Mouse (Mus musculus) forebrain, embryonic 11.5 days (tissue): ENCODE results near the gene Gstm6. TPM values are rescaled to one million over a fixed set of nuclear protein-coding genes. Genes with fewer than 3 reads are reported as not detected.
A peak's percentile ranks its signal among the peaks of the same experiment; 100 is the strongest.
"Not testable (repeated sequence)": the region's sequence is repeated elsewhere in the genome, so short reads cannot be mapped to it uniquely, and the experiment has no call there.

Experiments used
- ATAC-seq: fragments of 200-750 bp; cut with Nextera tagmentation; replicated peaks from 2 replicates; pipeline ENCODE4 v1.8.0; 2017; ENCODE audit warnings: moderate TSS enrichment; ENCODE audit not compliant: low FRiP score
- DNase-seq: peaks from one replicate; pipeline ENCODE4 v3.0.0-alpha.2; 2017; ENCODE audit warnings: low spot score
- H3K27ac ChIP-seq: fragments of 300-500 bp; sonication (generic); 2 replicates; pipeline ENCODE4 v1.5.1; 2014; ENCODE audit warnings: low read depth, low read length
- H3K27me3 ChIP-seq: fragments of 300-500 bp; sonication (generic); 2 replicates; pipeline ENCODE4 v1.6.1; 2014; ENCODE audit warnings: mild to moderate bottlenecking, low read length, mixed read lengths; ENCODE audit not compliant: control insufficient read depth, insufficient read depth
- H3K36me3 ChIP-seq: fragments of 300-500 bp; sonication (generic); 2 replicates; pipeline ENCODE4 v1.6.1; 2014; ENCODE audit warnings: mild to moderate bottlenecking, low read length, moderate library complexity, mixed read lengths; ENCODE audit not compliant: control insufficient read depth, insufficient read depth
- H3K4me1 ChIP-seq: fragments of 300-500 bp; sonication (generic); replicated peaks from 2 replicates; pipeline ENCODE4 v1.6.1; 2014; ENCODE audit warnings: low read length, mixed read lengths; ENCODE audit not compliant: control insufficient read depth, insufficient read depth
- H3K4me2 ChIP-seq: fragments of 300-500 bp; sonication (generic); 2 replicates; pipeline ENCODE4 v1.6.1; 2014; ENCODE audit warnings: low read depth, mild to moderate bottlenecking, low read length, moderate library complexity, mixed read lengths; ENCODE audit not compliant: severe bottlenecking
- H3K4me3 ChIP-seq: fragments of 300-500 bp; sonication (generic); 2 replicates; pipeline ENCODE4 v1.5.1; 2014; ENCODE audit warnings: low read depth, low read length
- H3K9ac ChIP-seq: fragments of 300-500 bp; sonication (generic); 2 replicates; pipeline ENCODE4 v1.6.1; 2014; ENCODE audit warnings: low read length
- H3K9me3 ChIP-seq: fragments of 300-500 bp; sonication (generic); 2 replicates; pipeline ENCODE4 v1.6.1; 2016; ENCODE audit warnings: low read length, mixed read lengths; ENCODE audit not compliant: control insufficient read depth
- WGBS: fragments of 180-500 bp; shearing (Covaris S2); extraction: QIAGEN DNeasy Blood & Tissue Kit; methylation state at CpG from one replicate; pipeline ENCODE4 v1.1.7; 2014; 5-methylcytosine and 5-hydroxymethylcytosine counted together
- polyA plus RNA-seq: library from polyadenylated mRNA; unstranded; fragments of >200 nt; fragmentation: Nextera tagmentation; extraction: Ambion mirVana; gene quantifications from 2 replicates; pipeline ENCODE4 v1.2.1, GENCODE M21; 2014

Gstm6 gene
- polyA plus RNA-seq, 1 experiment from 2014 or later, result 9.1 TPM

DNA sequence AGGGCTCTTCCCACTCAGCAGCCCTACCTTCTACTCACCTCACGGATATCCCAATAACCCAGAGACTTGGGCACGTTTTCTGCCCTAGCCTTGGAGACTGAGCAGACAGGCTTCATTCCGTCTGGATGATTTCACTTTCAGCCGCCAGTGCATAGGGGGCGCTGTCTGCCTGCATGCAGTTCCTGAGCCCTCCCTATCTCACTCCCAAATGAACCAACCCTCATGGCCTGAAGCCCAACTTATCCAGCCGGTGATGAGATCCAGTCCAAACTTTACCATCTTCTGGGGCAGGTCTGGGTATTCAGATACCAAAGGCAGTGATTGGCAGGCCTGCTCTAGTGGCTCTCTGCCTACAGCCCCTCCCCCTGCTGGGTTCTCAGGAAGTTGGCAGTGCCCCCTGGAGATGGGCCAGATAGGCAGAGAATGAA lies 9.8 kb upstream of the Gstm6 start:
- H3K9me3 ChIP-seq, result no peaks in the 10 kb centered on the region
- H3K36me3 ChIP-seq, result no peaks in the 10 kb centered on the region
- 22% methylated on average over 6 of the region's 6 CpGs for WGBS
- H3K27me3 ChIP-seq, result no peaks in the 10 kb centered on the region
- H3K4me1 ChIP-seq, result no peaks in the 10 kb centered on the region
- H3K4me3 ChIP-seq, result no peak overlapping the region
- no peak for DNase-seq
- ATAC-seq, result 0 out of 2 replicates have a peak, but pooled peaks have one; percentile 36
- H3K4me2 ChIP-seq, result no peak overlapping the region
- no peak overlapping the region for H3K9ac ChIP-seq
- H3K27ac ChIP-seq, result no peak overlapping the region

DNA sequence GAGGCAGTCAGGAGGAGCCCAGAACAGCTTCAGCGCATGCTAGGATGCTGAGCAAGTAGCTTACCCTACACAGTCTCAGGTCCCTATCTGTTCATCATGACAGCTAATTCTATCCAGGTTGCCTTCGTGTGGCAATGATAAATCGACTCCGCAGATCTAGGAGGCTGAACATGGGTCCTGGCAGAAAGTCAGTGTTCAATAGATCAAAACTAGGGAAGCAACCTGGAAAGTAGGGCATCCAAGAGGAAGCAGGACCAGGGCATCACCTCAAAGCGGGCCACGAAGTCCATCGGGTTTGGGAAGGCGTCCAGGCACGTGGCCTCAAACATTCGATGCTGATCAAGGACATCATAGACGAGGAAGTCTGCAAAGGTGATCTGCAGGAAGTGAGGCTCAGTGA lies 7.0 kb upstream of the Gstm6 start:
- Histone ChIP-seq H3K9ac (no peak overlapping the region), H3K4me2 (no peak overlapping the region)
- 89% methylated on average over 11 of the region's 11 CpGs for WGBS

DNA sequence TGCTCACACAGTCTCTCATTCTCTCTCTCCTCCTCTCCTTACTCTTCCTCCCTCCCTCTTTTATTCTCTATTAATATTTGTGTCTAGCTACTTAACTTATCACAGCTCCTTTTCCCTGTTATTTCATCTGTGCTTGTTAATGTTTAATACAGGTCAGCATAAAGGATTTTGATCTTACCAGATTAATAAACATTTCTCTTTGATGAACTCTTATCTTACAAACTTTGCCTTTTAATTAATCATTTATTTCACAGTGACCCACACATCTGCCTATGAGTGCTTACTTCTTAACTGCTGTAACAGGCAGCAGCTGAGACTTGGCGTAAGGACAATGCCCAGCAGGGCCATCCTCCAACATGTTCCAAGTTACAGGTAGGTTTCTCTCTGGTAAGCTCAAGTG lies 5.9 kb upstream of the Gstm6 start:
- not testable (repeated sequence) for H3K36me3 ChIP-seq, DNase-seq
- WGBS, result 84% methylated on average over 1 of the region's 1 CpGs

More for the DNA sequence above, 7.0 kb upstream of the Gstm6 start:
- Histone ChIP-seq H3K4me1 (no peaks in the 10 kb centered on the region), H3K27me3 (no peaks in the 10 kb centered on the region), H3K4me3 (no peak overlapping the region), H3K36me3 (no peaks in the 10 kb centered on the region), H3K27ac (no peak overlapping the region), H3K9me3 (no peaks in the 10 kb centered on the region)
- no peak for DNase-seq
- no peak for ATAC-seq

DNA sequence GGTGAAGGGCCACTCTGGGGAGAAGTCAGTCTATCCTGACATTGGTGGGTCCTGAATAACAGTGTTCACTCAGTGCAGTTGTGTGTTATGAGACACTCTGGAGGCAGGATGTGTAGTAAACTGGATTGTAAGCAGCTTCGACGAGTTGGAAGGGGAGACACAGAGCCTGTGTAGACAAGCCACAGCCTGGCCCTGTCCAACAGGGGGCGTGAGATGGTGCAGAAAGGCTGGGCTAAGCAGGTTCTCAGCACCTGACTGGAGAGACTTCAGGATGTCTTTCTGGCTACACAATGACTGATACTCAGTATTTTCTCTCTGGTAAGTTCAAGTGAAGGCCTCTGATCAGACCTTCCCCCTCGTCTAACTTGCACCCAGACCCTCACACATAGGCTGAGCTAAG lies 2.2 kb upstream of the Gstm6 start:
- Histone ChIP-seq H3K27ac (no peak overlapping the region), H3K4me3 (no peak overlapping the region), H3K27me3 (no peaks in the 10 kb centered on the region), H3K9ac (no peak overlapping the region), H3K4me1 (peaks cover 2% of the 10 kb centered on the region; the same call in 1 of the 2 replicates), H3K4me2 (no peak overlapping the region), H3K9me3 (no peaks in the 10 kb centered on the region), H3K36me3 (no peaks in the 10 kb centered on the region)
- 58% methylated on average over 4 of the region's 4 CpGs for WGBS
- DNase-seq (no peak), ATAC-seq (no peak)

More for the DNA sequence above, 5.9 kb upstream of the Gstm6 start:
- H3K4me2 ChIP-seq, H3K27ac ChIP-seq, H3K4me1 ChIP-seq, H3K27me3 ChIP-seq, ATAC-seq, H3K4me3 ChIP-seq, H3K9me3 ChIP-seq, H3K9ac ChIP-seq: not testable (repeated sequence)

DNA sequence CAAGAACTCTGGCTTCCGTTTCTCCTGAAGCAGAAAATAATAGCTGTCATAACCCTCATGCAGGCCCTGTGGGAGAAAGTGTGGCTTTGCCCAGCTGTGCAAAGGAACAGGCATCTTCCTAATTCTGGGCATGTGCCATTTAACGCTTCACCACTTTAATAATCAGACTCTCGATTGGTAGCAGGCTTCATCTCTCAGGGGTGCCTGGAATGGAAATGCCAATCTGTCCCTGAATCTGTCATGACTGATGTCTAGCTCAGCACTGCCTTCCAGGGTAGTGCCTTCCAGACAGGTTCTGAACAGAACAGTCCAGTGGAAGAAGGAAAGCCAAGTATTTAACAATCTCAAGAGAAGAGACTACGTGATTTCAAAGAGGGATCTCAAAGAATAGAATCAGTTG lies 2.3 kb downstream of the Gstm6 start:
- Histone ChIP-seq H3K27me3 (no peaks in the 10 kb centered on the region), H3K27ac (no peak overlapping the region), H3K36me3 (no peaks in the 10 kb centered on the region), H3K4me1 (peaks cover 2% of the 10 kb centered on the region; the same call in 1 of the 2 replicates), H3K4me2 (no peak overlapping the region), H3K4me3 (no peak overlapping the region), H3K9me3 (no peaks in the 10 kb centered on the region), H3K9ac (no peak overlapping the region)
- WGBS, result 86% methylated on average over 4 of the region's 4 CpGs
- no peak for ATAC-seq
- no peak for DNase-seq

DNA sequence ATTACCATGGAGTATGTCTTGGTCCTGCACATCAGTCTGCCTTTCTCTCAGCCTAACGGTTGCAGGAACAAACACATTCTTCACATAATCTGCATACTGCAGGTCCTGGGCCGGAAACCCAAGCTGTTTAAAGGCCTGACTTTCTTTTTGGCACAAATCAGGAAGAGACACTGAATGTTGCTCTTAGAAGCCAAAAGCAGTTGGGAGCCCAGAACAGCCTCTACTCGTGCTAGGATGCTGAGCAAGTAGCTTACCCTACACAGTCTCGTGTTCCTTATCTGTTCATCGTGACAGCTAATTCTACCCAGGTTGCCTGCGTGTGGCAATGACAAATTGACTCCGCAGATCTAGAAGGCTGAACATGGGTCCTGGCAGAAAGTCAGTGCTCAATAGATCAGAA lies 3.0 kb downstream of the Gstm6 start:
- Histone ChIP-seq H3K4me3 (no peak overlapping the region), H3K27me3 (no peaks in the 10 kb centered on the region), H3K9ac (no peak overlapping the region), H3K4me2 (no peak overlapping the region), H3K9me3 (no peaks in the 10 kb centered on the region), H3K27ac (no peak overlapping the region), H3K36me3 (no peaks in the 10 kb centered on the region), H3K4me1 (peaks cover 2% of the 10 kb centered on the region; the same call in 1 of the 2 replicates)
- ATAC-seq, result no peak
- no peak for DNase-seq
- 86% methylated on average over 7 of the region's 7 CpGs for whole genome bisulfite sequencing

DNA sequence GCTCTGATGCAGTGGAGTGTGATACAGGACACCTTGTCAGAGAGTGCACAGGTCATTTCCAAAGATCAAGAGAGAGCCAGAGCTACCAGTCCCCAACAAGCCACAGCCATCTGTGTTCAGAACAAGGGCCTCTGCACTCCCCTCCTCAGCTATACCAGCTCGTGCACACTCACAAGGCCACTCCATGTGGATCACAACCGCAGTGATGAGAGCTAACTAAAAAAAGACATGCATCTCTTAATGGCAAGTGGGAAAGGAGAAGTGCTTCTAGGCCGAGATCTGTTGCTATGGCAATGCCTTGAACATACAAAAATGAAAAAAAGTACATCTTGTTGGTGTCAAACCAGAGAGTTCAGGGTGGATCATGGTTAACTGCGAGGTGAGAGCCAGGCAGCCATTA lies 3.7 kb downstream of the Gstm6 start:
- no peak for DNase-seq
- Histone ChIP-seq H3K4me3 (no peak overlapping the region), H3K4me1 (peaks cover 2% of the 10 kb centered on the region; the same call in 1 of the 2 replicates), H3K36me3 (no peaks in the 10 kb centered on the region), H3K9me3 (no peaks in the 10 kb centered on the region), H3K27ac (no peak overlapping the region), H3K27me3 (no peaks in the 10 kb centered on the region), H3K4me2 (no peak overlapping the region), H3K9ac (no peak overlapping the region)
- 77% methylated on average over 4 of the region's 4 CpGs for WGBS
- no peak for ATAC-seq

DNA sequence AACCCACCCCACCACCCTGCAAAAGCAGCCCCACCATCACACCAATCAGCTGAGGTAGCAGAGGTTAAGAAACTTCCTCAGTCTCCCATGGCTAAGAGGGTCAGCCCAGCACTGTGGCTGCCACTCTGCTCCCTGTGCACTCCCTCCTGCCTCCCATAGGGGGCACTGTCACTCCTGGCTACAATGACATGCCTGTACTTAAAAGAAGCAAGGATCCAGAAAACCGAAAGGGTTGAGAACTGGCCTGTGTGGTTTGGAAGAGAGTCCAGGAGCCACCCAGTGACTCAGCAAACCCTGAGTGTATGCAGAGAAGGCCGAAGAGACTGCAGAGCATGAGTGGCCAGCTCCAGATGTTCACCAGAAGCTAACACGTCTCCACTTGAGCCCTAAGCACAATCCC lies 4.1 kb downstream of the Gstm6 start:
- Histone ChIP-seq H3K27ac (no peak overlapping the region), H3K4me2 (no peak overlapping the region), H3K9ac (no peak overlapping the region), H3K27me3 (no peaks in the 10 kb centered on the region), H3K9me3 (no peaks in the 10 kb centered on the region), H3K36me3 (no peaks in the 10 kb centered on the region), H3K4me3 (no peak overlapping the region), H3K4me1 (peaks cover 2% of the 10 kb centered on the region; the same call in 1 of the 2 replicates)
- peak; percentile 74 for DNase-seq
- no peak for ATAC-seq
- WGBS, result 49% methylated on average over 3 of the region's 3 CpGs

DNA sequence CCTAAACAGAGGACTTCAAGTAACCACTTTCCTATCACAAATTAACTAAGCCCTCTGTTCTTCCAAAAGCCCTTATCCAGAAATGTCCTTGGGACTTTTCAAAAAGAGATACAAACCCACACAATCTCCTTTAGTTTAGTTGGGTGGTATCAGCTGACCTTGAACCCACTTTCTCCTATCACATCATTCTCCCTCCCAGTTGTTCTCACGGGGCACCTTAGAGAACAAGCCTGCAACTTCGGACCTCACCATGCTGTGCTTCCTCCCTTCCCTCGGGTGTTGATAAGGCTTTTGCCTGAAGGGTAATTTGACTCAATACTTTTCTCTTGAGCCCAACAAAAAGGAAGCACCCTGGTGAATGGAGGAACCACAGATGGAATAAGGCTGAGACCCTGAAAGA lies 7.7 kb downstream of the Gstm6 start:
- 58% methylated on average over 3 of the region's 3 CpGs for WGBS
- Histone ChIP-seq H3K27ac (no peak overlapping the region), H3K9ac (no peak overlapping the region), H3K4me2 (no peak overlapping the region), H3K4me3 (no peak overlapping the region), H3K36me3 (no peaks in the 10 kb centered on the region), H3K4me1 (no peaks in the 10 kb centered on the region; the same call in 1 of the 2 replicates), H3K9me3 (no peaks in the 10 kb centered on the region), H3K27me3 (no peaks in the 10 kb centered on the region)
- DNase-seq (no peak), ATAC-seq (no peak)
